In genomic region chr1:136883458-136884174, GRCm38 (mm10) we compare ENCODE assay signal across 27 mouse cellular contexts.
DNase-seq lines count a peak whose midpoint lies in the region; ATAC-seq lines count a peak whose summit lies in the region.
"Had no signal": no experiment of that assay in that cellular context is flagged by ENCODE, and none has a peak within 500 bp of the region (broad histone marks: within the 10 kb centered on the region; RNA-seq: fewer than 3 reads in every experiment).

No protein-coding gene starts in this region.

- no peak overlapping the region for H3K4me3 ChIP-seq in neural tube, embryonic 14.5 days (ENCODE audit: low read depth, low read length)
- no peak overlapping the region for H3K4me3 ChIP-seq in midbrain, embryonic 14.5 days (replicated peaks; ENCODE audit: low read depth, low read length)
- H3K4me3 ChIP-seq: embryonic facial prominence, embryonic 12.5 days; heart, embryonic 10.5 days; heart, embryonic 15.5 days; kidney, embryonic 15.5 days; neural tube, embryonic 12.5 days had no signal

- H3K4me1 ChIP-seq in neural tube, embryonic 14.5 days (ENCODE audit: control insufficient read depth, insufficient read depth, low read length), result no peaks in the 10 kb centered on the region; the same call in 1 of the 2 replicates
- 0 out of 2 replicates have a peak, but pooled peaks cover 2% of the 10 kb centered on the region for H3K4me1 ChIP-seq in midbrain, embryonic 14.5 days (ENCODE audit: control insufficient read depth, insufficient read depth, low read length)
- H3K4me1 ChIP-seq: heart, embryonic 10.5 days; heart, embryonic 15.5 days; neural tube, embryonic 12.5 days had no signal

- 0 out of 2 replicates have a peak, but pooled peaks have one; percentile 31 for ATAC-seq in neural tube, embryonic 14.5 days (ENCODE audit: low read depth)
- ATAC-seq in midbrain, embryonic 14.5 days (ENCODE audit: low FRiP score, low TSS enrichment), result peak; percentile 64; the same call in 1 of the 2 replicates
- ATAC-seq: inflammation-experienced regulatory T-cells, adult 6 months had no signal

- H3K4me2 ChIP-seq in neural tube, embryonic 14.5 days (ENCODE audit: low read depth, low read length), result no peak overlapping the region
- H3K4me2 ChIP-seq in midbrain, embryonic 14.5 days (ENCODE audit: low read length), result no peak overlapping the region
- H3K4me2 ChIP-seq: embryonic facial prominence, embryonic 12.5 days; heart, embryonic 15.5 days; kidney, embryonic 15.5 days; neural tube, embryonic 12.5 days had no signal

- DNase-seq in heart, adult 11 months, result peak; percentile 11
- DNase-seq in heart, adult 18-20 months, result no peak
- DNase-seq in neural tube, embryonic 10.5 days (ENCODE audit: extremely low spot score, low spot score), result no peak
- DNase-seq in midbrain, embryonic 14.5 days, result peak; percentile 47
- no peak for DNase-seq in cerebellum, postnatal 4 days (ENCODE audit: low spot score in 2 of 2)
- DNase-seq: adrenal gland, adult 8-10 months; B cell, adult 2 months; cerebellum, adult 11 months; cerebellum, adult 9-10 months; cerebellum, postnatal 36 days; embryo, embryonic 11 days; kidney, adult 11 months; kidney, postnatal 25 days; liver; lung, adult 2 months; lung, postnatal 10 days; right cerebral cortex, postnatal 14 days had no signal

- no peak overlapping the region for H3K27ac ChIP-seq in neural tube, embryonic 14.5 days (ENCODE audit: low read depth, low read length)
- H3K27ac ChIP-seq in midbrain, embryonic 14.5 days (replicated peaks; ENCODE audit: low read depth, low read length), result peak overlapping the region; percentile 46; the same call in 1 of the 2 replicates
- H3K27ac ChIP-seq: embryonic facial prominence, embryonic 12.5 days; heart, embryonic 10.5 days; heart, embryonic 15.5 days; kidney, embryonic 15.5 days; liver, embryonic 14.5 days; macrophage; neural tube, embryonic 12.5 days had no signal

- H3K9me3 ChIP-seq in neural tube, embryonic 14.5 days (ENCODE audit: control insufficient read depth, low read length), result no peaks in the 10 kb centered on the region
- peaks cover 4% of the 10 kb centered on the region; the same call in 1 of the 2 replicates for H3K9me3 ChIP-seq in midbrain, embryonic 14.5 days (ENCODE audit: control insufficient read depth, low read length)
- H3K9me3 ChIP-seq: embryonic facial prominence, embryonic 12.5 days; heart, embryonic 10.5 days; heart, embryonic 15.5 days; kidney, embryonic 15.5 days; neural tube, embryonic 12.5 days had no signal

- H3K27me3 ChIP-seq in neural tube, embryonic 14.5 days (ENCODE audit: control insufficient read depth, insufficient read depth, low read length), result no peaks in the 10 kb centered on the region
- no peaks in the 10 kb centered on the region for H3K27me3 ChIP-seq in midbrain, embryonic 14.5 days (ENCODE audit: control insufficient read depth, insufficient read depth, low read length)
- H3K27me3 ChIP-seq: CH12.LX; embryonic facial prominence, embryonic 12.5 days; heart, embryonic 15.5 days; kidney, embryonic 15.5 days; neural tube, embryonic 12.5 days had no signal

- 59% methylated on average over 13 of the region's 13 CpGs for whole genome bisulfite sequencing in neural tube, embryonic 14.5 days
- 43% methylated on average over 13 of the region's 13 CpGs for WGBS in midbrain, embryonic 14.5 days

- H3K36me3 ChIP-seq in neural tube, embryonic 14.5 days (ENCODE audit: control insufficient read depth, insufficient read depth, low read length), result no peaks in the 10 kb centered on the region
- no peaks in the 10 kb centered on the region for H3K36me3 ChIP-seq in midbrain, embryonic 14.5 days (ENCODE audit: control insufficient read depth, insufficient read depth, low read length)
- H3K36me3 ChIP-seq: embryonic facial prominence, embryonic 12.5 days; heart, embryonic 10.5 days; heart, embryonic 15.5 days; kidney, embryonic 15.5 days; neural tube, embryonic 12.5 days had no signal

- H3K9ac ChIP-seq in neural tube, embryonic 14.5 days (replicated peaks; ENCODE audit: low read depth, low read length), result no peak overlapping the region
- no peak overlapping the region for H3K9ac ChIP-seq in midbrain, embryonic 14.5 days (replicated peaks; ENCODE audit: low read length)
- H3K9ac ChIP-seq: embryonic facial prominence, embryonic 12.5 days; heart, embryonic 15.5 days; kidney, embryonic 15.5 days; liver, embryonic 14.5 days; neural tube, embryonic 12.5 days had no signal

Comparison
In these comparisons a context has a peak if more than half of its experiments do, and no peak if none do; other contexts are left out.
1. DNase-seq: peak in heart, adult 11 months (single experiment) and midbrain, embryonic 14.5 days (single experiment); none in heart, adult 18-20 months (0 of 2), neural tube, embryonic 10.5 days (single experiment) and cerebellum, postnatal 4 days (0 of 2).